Mouse (Mus musculus) lung, postnatal 4 days (tissue): ENCODE data around the gene 1700017N19Rik.
"Not testable (repeated sequence)": the region's sequence is repeated elsewhere in the genome, so short reads cannot be mapped to it uniquely, and the experiment has no call there.

Experiments used
- DNase-seq, 2 experiments: peaks; one replicate each; pipeline ENCODE4 v3.0.0; 2021

The 1700017N19Rik gene

DNA sequence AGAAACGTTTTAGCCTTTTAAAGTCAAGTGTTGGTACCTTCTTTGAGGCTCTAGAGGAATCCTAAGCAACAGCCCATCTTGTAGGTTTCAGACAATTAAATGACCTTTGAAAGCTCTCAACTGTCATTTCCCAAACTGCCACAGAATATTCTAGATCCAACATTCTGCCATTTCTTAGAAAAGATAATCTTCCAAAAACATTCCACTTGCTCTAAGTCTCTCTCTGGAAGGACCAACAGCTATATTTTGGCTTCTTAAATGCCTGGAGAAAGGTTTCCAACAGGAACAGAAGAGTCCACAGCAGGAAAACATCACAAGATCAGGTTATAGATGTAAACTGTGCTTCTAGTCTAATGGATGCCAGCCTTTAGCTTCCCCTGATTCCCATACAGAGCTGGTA is at the start of gene 1700017N19Rik, which contains the start of gene 4930430F08Rik:
TSS of gene 1700017N19Rik (plus strand) at position 162 of the 400 bp plus-strand sequence.
TSS of gene 4930430F08Rik (minus strand) at position 101 of the 400 bp plus-strand sequence.
- DNase-seq, result no peak

DNA sequence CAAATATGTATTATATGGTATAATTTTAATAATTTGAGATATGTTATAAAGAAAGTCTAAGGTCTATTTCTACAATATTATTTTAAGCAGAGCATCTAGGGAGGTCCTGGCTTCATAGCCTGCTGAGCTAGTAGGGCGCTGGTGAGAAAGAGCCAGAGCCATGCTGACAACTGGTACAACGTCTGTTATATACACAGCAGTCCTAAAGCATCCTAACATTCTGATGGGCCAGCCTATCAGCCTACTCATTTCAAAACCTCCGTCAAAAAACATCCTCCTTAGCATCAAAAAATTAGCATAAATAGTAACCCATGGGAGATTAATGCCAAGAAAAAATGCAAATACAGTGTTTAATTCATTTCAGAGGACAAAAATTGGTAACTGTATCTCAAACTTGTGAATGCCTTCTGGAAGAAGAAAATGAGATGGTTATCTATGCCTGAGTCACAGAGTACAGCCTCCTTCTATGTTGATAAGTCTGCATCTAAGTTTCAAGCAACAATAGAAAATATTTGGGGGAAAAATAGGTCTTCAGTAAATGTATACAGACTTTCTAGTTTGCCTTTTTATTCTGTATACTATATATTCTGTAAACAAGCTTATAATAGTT is 33.6 kb upstream of the 1700017N19Rik start:
- no peak for DNase-seq

GRCm38 (mm10) chr10:100560194-100560883 is 29.9 kb upstream of the 1700017N19Rik start:
- not testable (repeated sequence) for DNase-seq

- DNase-seq, result no peak
Observed at GRCm38 (mm10) chr10:100564112-100564511, 26.2 kb upstream of the 1700017N19Rik start.

GRCm38 (mm10) chr10:100571707-100572106 is 18.6 kb upstream of the 1700017N19Rik start:
- DNase-seq, result no peak

DNA sequence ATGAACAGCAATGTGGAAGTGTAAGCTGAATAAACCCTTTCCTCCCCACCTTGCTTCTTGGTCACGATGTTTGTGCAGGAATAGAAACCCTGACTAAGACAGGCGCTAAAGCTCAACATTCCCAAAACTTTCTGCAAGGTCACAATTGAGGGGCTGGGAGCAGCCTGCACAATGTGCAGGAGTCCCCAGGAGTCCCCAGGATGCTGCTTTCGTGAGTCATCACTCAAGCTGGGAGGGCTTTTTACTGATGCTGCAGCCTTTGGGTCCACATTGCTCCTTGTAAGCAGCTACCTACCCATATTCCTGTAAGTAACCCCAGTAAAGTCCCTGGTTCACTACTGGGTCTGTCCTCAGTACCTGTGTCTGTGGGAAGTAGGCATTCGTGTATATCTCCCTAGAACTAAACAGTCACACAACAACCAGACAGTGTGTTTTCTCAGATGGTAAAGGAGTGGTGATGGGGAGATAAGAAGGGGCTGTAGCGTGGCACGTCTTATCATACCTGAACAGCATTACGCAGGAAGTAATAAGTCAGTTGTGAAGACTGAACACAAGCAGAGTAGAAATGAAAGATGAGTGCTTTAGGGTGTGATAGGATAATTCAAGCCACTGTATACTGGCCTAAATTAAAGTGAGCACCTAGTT is 15.7 kb upstream of the 1700017N19Rik start:
- DNase-seq, result no peak

- DNase-seq, result no peak
Observed at GRCm38 (mm10) chr10:100575294-100575693, 15.0 kb upstream of the 1700017N19Rik start.

DNA sequence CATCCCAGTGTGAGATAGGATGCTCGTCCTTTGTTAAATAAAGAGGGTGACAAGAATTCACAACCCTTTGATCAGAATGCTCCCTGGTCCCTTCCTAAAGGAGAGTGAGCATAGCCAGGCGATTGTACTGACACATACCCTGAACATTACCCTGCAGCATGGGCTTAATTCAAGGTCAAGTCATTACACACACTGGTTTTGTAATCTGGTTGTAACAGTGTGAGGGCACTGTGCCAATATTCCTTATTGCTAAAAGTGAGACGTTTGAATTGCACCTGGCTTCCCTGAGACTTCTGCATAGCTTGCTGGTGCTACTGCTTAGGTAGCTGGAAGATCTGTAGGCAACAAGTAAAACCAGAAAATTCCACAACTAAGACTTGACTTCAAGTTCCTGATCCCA is 6.1 kb upstream of the 1700017N19Rik start:
- DNase-seq, result no peak

GRCm38 (mm10) chr10:100588524-100588923 is 1.8 kb upstream of the 1700017N19Rik start:
- DNase-seq, result no peak

- peak; percentile 87 to 90 for DNase-seq
Observed at GRCm38 (mm10) chr10:100588932-100589388, 1.3 kb upstream of the 1700017N19Rik start.

DNA sequence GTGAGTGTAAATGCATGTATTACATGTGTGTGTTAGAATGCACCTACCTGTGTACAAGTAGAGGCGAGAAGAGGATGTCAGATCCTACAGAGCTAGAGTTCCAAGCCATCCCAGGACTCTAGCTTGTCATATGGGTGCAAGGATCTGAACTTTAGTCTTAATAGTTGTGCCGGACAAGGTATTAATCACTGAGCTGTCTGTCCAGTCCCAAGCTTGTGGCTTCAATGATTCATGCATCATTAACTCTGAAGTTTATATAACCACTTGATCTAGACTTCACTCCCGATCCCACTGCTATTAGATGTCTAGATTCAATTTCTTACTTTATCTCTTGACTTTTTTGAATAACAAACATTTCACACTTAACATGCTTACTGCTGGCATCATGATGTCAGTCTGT is 8.1 kb downstream of the 1700017N19Rik start:
- DNase-seq, result no peak

GRCm38 (mm10) chr10:100603511-100603910 is 13.2 kb downstream of the 1700017N19Rik start:
- no peak for DNase-seq

DNA sequence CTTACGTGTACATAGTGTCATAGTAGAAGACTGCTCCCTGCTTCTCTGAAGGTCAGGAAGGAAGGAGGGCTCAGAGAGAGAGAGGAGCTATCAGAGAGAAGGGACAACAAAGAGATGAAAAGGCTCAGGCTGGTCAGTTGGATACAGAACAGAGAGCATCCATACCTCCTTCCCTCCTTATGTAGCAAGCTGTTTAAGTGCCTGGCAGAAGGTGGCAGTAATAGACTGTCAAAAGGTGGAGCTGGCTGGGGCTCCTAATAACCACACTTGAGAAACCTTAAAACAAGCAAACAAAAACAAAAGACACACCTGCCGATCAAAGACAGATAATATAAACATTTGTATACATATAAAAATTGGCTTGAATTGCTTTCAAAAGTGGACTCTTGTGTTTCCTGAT is 14.0 kb downstream of the 1700017N19Rik start:
- no peak for DNase-seq

DNA sequence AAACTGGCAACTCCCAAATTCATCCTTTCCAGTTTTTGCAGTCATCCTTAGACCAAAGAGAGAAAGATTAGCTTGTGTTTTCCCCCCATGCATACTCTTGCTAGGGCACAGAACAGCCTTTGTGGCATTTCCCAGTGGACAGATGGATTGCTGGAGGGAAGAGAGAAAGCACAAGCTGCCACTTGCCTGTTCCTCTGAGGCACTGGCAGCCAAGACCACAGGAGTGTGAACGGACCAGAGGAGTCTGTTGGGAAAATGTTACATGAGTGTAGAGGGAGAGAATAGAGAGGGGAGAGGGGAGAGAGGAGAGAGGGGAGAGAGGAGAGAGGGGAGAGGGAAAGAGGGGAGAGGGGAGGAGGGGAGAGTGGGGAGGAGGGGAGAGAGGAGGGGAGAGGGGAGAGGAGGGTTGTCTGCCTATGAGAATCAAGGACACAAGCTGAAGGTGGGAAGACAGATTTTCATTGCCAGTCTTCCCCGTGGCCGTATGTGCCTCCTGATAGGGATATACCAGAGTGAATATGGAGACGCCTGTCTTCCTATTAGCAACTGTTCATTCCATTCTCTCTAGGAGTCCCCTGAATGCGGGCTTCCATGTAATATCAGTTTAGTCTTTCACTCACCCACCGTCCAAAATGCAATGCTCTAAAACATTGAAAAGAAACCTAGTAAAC is 27.1 kb downstream of the 1700017N19Rik start:
- DNase-seq, result no peak

GRCm38 (mm10) chr10:100619474-100619873 is 29.2 kb downstream of the 1700017N19Rik start:
- DNase-seq, result no peak

GRCm38 (mm10) chr10:100620040-100620439 is 29.8 kb downstream of the 1700017N19Rik start:
- DNase-seq, result no peak

DNA sequence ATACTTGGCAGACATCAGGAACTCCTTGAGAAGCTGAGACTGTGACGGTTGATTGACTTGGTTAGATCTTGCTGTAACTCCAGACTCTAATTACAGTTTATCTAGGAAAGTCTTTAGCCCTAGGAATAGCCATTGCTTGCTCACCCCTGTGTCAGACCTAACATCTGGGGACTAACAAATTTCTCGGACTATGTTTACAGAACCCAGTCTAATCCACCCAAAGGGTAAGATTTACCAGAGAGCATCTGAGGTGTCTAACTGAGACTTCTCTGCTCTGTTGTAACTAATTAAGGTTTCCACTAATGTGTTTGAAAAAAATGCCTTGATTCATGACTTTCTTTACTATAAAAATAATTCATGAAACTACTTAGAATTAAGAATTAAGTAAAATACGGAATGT is 32.2 kb downstream of the 1700017N19Rik start:
- DNase-seq, result no peak

DNA sequence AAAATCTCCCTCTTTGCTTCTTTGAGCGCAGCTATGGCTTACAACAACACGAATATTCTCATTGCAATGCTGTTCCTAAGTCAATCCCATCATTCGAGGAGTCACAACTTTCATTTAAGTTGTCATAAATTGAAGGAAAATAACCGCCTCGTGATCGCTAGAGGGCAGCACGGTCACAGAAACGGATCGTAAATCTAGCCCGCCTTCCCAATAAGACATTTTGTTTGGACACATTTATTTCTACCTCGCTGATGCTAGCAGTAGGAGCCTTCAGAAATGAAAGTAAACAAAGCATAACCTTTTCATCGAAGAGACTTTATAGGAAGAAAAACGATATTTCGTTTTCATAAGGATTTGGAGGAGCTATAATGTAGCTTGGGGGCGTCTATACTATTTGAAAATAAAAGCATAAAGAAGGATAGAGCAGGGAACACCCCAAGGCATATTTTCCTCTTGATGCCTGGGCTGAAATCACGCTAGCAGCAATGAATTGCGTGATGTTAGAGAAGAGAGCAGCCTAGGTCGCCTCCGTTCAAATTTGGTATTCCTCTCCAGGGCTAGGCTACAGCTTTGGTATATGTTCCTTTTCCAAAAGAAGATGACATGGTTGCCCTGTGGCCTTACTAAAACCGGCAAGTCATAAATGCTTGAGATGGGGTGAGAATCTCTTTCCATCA is 39.6 kb downstream of the 1700017N19Rik start:
- DNase-seq, result peak; percentile 22 to 35

DNA sequence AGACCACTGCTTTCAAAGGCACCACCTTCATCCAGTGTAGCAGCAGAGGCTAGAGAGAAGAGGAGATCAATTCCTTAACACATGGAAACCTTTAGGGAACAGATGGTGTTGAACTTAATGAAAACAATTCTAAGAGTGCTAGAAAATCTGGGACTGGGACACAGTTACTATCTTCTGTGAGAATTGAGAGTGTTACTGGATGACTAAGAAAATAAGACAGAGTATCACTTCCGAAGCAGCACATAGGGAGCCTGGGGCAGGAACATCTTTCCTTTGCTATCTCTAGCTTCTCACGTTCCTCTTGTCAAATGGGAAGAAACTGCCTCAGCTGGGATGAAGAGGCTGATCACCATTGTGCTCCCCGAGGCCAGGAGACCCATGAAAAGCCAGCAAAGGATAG is 52.6 kb downstream of the 1700017N19Rik start:
- DNase-seq, result no peak

- no peak for DNase-seq
Observed at GRCm38 (mm10) chr10:100645331-100645935, 55.1 kb downstream of the 1700017N19Rik start.

DNA sequence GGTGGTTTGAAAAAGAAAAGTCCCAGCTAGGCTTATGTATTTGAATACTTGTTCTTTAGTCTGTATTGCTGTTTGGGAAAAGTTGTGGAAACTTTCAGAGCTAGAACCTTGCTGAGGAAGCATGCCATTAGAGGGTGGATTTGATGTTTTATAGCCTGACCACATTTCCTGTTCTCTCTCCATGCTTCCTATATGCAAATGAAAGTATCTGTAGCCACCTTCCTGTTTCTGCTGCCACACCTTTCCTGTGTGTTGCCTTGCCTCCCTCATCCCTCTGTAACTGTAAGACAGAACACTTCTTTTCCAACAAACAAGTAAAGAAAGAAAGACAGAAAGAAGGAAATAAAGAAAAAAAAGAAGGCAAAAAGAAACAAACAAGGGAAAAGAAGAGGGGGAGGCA is 63.9 kb downstream of the 1700017N19Rik start:
- no peak for DNase-seq

GRCm38 (mm10) chr10:100661970-100662590 is 71.8 kb downstream of the 1700017N19Rik start:
- DNase-seq, result no peak
